Mouse (Mus musculus) MEL (cell line): ENCODE measurements around the gene Rnpepl1. TPM values are rescaled to one million over a fixed set of nuclear protein-coding genes. Genes with fewer than 3 reads are reported as not detected.

Experiments
- DNase-seq: peaks from one replicate; pipeline ENCODE4 v3.0.0; 2011; ENCODE audit warnings: low read depth, low spot score
- H3K27ac ChIP-seq: 2 replicates; pipeline ENCODE4 v1.5.1; 2012; ENCODE audit warnings: low read depth, mild to moderate bottlenecking, control low read depth, low read length, moderate library complexity; ENCODE audit not compliant: control insufficient read depth
- H3K27me3 ChIP-seq, 2 experiments: fragments of 150-350 bp in 1 of 2; sonication (generic) in 1 of 2; 2 replicates each; pipeline ENCODE4 v1.6.1; 2012; ENCODE audit warnings: low read length in 2 of 2, mild to moderate bottlenecking in 2 of 2, improper control_type of control experiment in 1 of 2, moderate library complexity in 1 of 2; ENCODE audit not compliant: insufficient read depth in 2 of 2, control insufficient read depth in 1 of 2
- H3K36me3 ChIP-seq, 2 experiments: 2 replicates each; pipeline ENCODE4 v1.6.1; 2012 to 2014; ENCODE audit warnings: low read length in 2 of 2, improper control_type of control experiment in 1 of 2, inconsistent platforms in 1 of 2, mild to moderate bottlenecking in 1 of 2; ENCODE audit not compliant: insufficient read depth in 2 of 2, control insufficient read depth in 1 of 2
- H3K4me1 ChIP-seq, 2 experiments: fragments of 150-350 bp in 1 of 2; sonication (generic) in 1 of 2; 2 replicates each; pipeline ENCODE4 v1.6.1; 2012; ENCODE audit warnings: low read length in 2 of 2, improper control_type of control experiment in 1 of 2, mild to moderate bottlenecking in 1 of 2; ENCODE audit not compliant: insufficient read depth in 2 of 2, control insufficient read depth in 1 of 2
- H3K4me3 ChIP-seq, 2 experiments: fragments of 150-350 bp in 1 of 2; sonication (generic) in 1 of 2; 2 replicates each; pipeline ENCODE4 v1.5.1; 2012; ENCODE audit warnings: low read depth in 2 of 2, low read length in 2 of 2, mild to moderate bottlenecking in 2 of 2, moderate library complexity in 2 of 2, control low read depth in 1 of 2, improper control_type of control experiment in 1 of 2; ENCODE audit not compliant: control insufficient read depth in 1 of 2, insufficient read depth in 1 of 2
- H3K79me2 ChIP-seq: 2 replicates; pipeline ENCODE4 v1.6.1; 2012; ENCODE audit warnings: mild to moderate bottlenecking, low read length, moderate library complexity; ENCODE audit not compliant: control insufficient read depth, poor library complexity, insufficient read depth
- H3K9ac ChIP-seq: 2 replicates; pipeline ENCODE4 v1.6.1; 2012; ENCODE audit warnings: low read depth, mild to moderate bottlenecking, control low read depth, low read length, moderate library complexity; ENCODE audit not compliant: control insufficient read depth, poor library complexity, severe bottlenecking
- H3K9me3 ChIP-seq: fragments of 150-350 bp; sonication (generic); replicated peaks from 2 replicates; pipeline ENCODE4 v1.6.1; 2012; ENCODE audit warnings: mild to moderate bottlenecking, low read length, improper control_type of control experiment, moderate library complexity; ENCODE audit not compliant: insufficient read depth
- CHD1 ChIP-seq: IDR thresholded peaks from 2 replicates; pipeline ENCODE4 v1.6.1; 2012; ENCODE audit warnings: low read depth, mild to moderate bottlenecking, inconsistent platforms, low read length, improper control_type of control experiment
- CHD2 ChIP-seq: IDR thresholded peaks from 2 replicates; pipeline ENCODE4 v1.6.1; 2011; ENCODE audit warnings: low read length, improper control_type of control experiment
- CTCF ChIP-seq, 3 experiments: IDR thresholded peaks in 2 of 3; conservative IDR thresholded peaks in 1 of 3; 2 replicates each; pipeline ENCODE4 v1.5.1; 2011 to 2012; ENCODE audit warnings: low read length in 3 of 3, low read depth in 2 of 3, mild to moderate bottlenecking in 2 of 3, improper control_type of control experiment in 1 of 3, inconsistent platforms in 1 of 3, mixed read lengths in 1 of 3, moderate library complexity in 1 of 3; ENCODE audit not compliant: control insufficient read depth in 1 of 3, insufficient read depth in 1 of 3, poor library complexity in 1 of 3, severe bottlenecking in 1 of 3
- E2F4 ChIP-seq: IDR thresholded peaks from 2 replicates; pipeline ENCODE4 v1.6.1; 2011; ENCODE audit warnings: low read depth, low read length, improper control_type of control experiment, borderline replicate concordance
- ELF1 ChIP-seq: IDR thresholded peaks from 2 replicates; pipeline ENCODE4 v1.6.1; 2014; ENCODE audit warnings: low read depth, mild to moderate bottlenecking, inconsistent platforms, low read length, improper control_type of control experiment, moderate library complexity
- EP300 ChIP-seq, 2 experiments: IDR thresholded peaks; 2 replicates each; pipeline ENCODE4 v1.6.1; 2011; ENCODE audit warnings: improper control_type of control experiment in 2 of 2, low read length in 2 of 2, low read depth in 1 of 2, mild to moderate bottlenecking in 1 of 2
- ETS1 ChIP-seq: IDR thresholded peaks from 2 replicates; pipeline ENCODE4 v1.6.1; 2012; ENCODE audit warnings: low read depth, mild to moderate bottlenecking, inconsistent platforms, low read length, improper control_type of control experiment, moderate library complexity
- HCFC1 ChIP-seq: IDR thresholded peaks from 2 replicates; pipeline ENCODE4 v1.6.1; 2012; ENCODE audit warnings: low read depth, mild to moderate bottlenecking, inconsistent platforms, low read length, improper control_type of control experiment, moderate library complexity
- KAT2A ChIP-seq: conservative IDR thresholded peaks from 2 replicates; pipeline ENCODE4 v1.6.1; 2012; ENCODE audit warnings: low read depth, low read length, improper control_type of control experiment, inconsistent platforms
- MAX ChIP-seq: IDR thresholded peaks from 2 replicates; pipeline ENCODE4 v1.6.1; 2011; ENCODE audit warnings: low read length, improper control_type of control experiment
- MYB ChIP-seq: IDR thresholded peaks from 2 replicates; pipeline ENCODE4 v1.6.1; 2011; ENCODE audit warnings: mild to moderate bottlenecking, low read depth, low read length, improper control_type of control experiment
- NRF1 ChIP-seq: IDR thresholded peaks from 2 replicates; pipeline ENCODE4 v1.6.1; 2014; ENCODE audit warnings: low read depth, mild to moderate bottlenecking, inconsistent platforms, low read length, improper control_type of control experiment, moderate library complexity; ENCODE audit not compliant: poor library complexity, insufficient read depth, severe bottlenecking
- POLR2A ChIP-seq, 2 experiments: IDR thresholded peaks; 2 replicates each; pipeline ENCODE4 v1.6.1; 2011 to 2012; ENCODE audit warnings: low read length in 2 of 2, mild to moderate bottlenecking in 2 of 2, control low read depth in 1 of 2, improper control_type of control experiment in 1 of 2, low read depth in 1 of 2, moderate library complexity in 1 of 2; ENCODE audit not compliant: control insufficient read depth in 1 of 2, insufficient read depth in 1 of 2, poor library complexity in 1 of 2
- POLR2AphosphoS5 ChIP-seq: IDR thresholded peaks from 2 replicates; pipeline ENCODE4 v1.6.1; 2012; ENCODE audit warnings: low read depth, borderline replicate concordance, mild to moderate bottlenecking, inconsistent platforms, low read length, moderate library complexity, mixed read lengths
- RAD21 ChIP-seq: IDR thresholded peaks from 2 replicates; pipeline ENCODE4 v1.6.1; 2011; ENCODE audit warnings: mild to moderate bottlenecking, low read depth, low read length, improper control_type of control experiment
- RCOR1 ChIP-seq: IDR thresholded peaks from 2 replicates; pipeline ENCODE4 v1.6.1; 2012; ENCODE audit warnings: low read depth, mild to moderate bottlenecking, inconsistent platforms, low read length, improper control_type of control experiment
- TAL1 ChIP-seq: IDR thresholded peaks from 2 replicates; pipeline ENCODE4 v1.6.1; 2012; ENCODE audit warnings: mild to moderate bottlenecking, inconsistent platforms, low read length, moderate library complexity, mixed read lengths
- UBTF ChIP-seq: IDR thresholded peaks from 2 replicates; pipeline ENCODE4 v1.6.1; 2012; ENCODE audit warnings: low read depth, mild to moderate bottlenecking, inconsistent platforms, low read length, improper control_type of control experiment, moderate library complexity, borderline replicate concordance; ENCODE audit not compliant: insufficient read depth
- ZKSCAN1 ChIP-seq: IDR thresholded peaks from 2 replicates; pipeline ENCODE4 v1.6.1; 2012; ENCODE audit warnings: low read depth, mild to moderate bottlenecking, inconsistent platforms, low read length, improper control_type of control experiment, moderate library complexity
- polyA plus RNA-seq, 2 experiments: library from polyadenylated mRNA; stranded (reverse) in 1 of 2; unstranded in 1 of 2; fragments of >175 nt in 1 of 2; fragments of >200 nt in 1 of 2; gene quantifications; 2 replicates each; pipeline versions ENCODE4 v1.2.1 to v1.2.4; 2012; ENCODE audit warnings: low replicate concordance in 2 of 2, low read depth in 1 of 2; ENCODE audit not compliant: insufficient read length in 2 of 2, insufficient read depth in 1 of 2, missing spikeins in 1 of 2
- total RNA-seq: library from RNA; depleted of rRNA; stranded (reverse); fragments of 300-350 nt; gene quantifications from 2 replicates; pipeline ENCODE4 v1.2.3, GENCODE M21; 2012

Rnpepl1 gene
- total and polyA plus RNA-seq, 3 experiments: 31.1 to 91.0 TPM; not detected in 1

GRCm38 (mm10) chr1:92872666-92873065 is 37.9 kb upstream of the Rnpepl1 start:
- TF ChIP-seq ZKSCAN1: no peak
- TF ChIP-seq KAT2A: no peak
- no peak for TF ChIP-seq ELF1
- no peak for TF ChIP-seq MYB
- TF ChIP-seq CHD1: no peak
- no peak for TF ChIP-seq MAX
- TF ChIP-seq CTCF (IDR thresholded peaks at IDR 0.05 in 2 of 3, conservative IDR thresholded peaks at IDR 0.05 in 1 of 3; ENCODE audit: control insufficient read depth in 1 of 3, insufficient read depth in 1 of 3, low read depth in 2 of 3, low read length in 3 of 3, poor library complexity in 1 of 3, severe bottlenecking in 1 of 3): no peak
- no peak for TF ChIP-seq HCFC1
- TF ChIP-seq RCOR1: no peak
- no peak for TF ChIP-seq RAD21
- no peak for TF ChIP-seq POLR2A (IDR thresholded peaks at IDR 0.05; ENCODE audit: control insufficient read depth in 1 of 2, insufficient read depth in 1 of 2, low read depth in 1 of 2, low read length in 2 of 2, poor library complexity in 1 of 2)
- no peak for TF ChIP-seq UBTF
- TF ChIP-seq EP300 (IDR thresholded peaks at IDR 0.05; ENCODE audit: low read depth in 1 of 2, low read length in 2 of 2): no peak
- no peak for TF ChIP-seq E2F4
- Histone ChIP-seq H3K36me3 (no peaks in the 10 kb centered on the region), H3K27ac (no peak overlapping the region), H3K9me3 (no peaks in the 10 kb centered on the region), H3K27me3 (no peaks in the 10 kb centered on the region), H3K4me1 (no peaks in the 10 kb centered on the region), H3K4me3 (no peak overlapping the region), H3K9ac (no peak overlapping the region), H3K79me2 (no peaks in the 10 kb centered on the region)
- DNase-seq: no peak

- Histone ChIP-seq H3K27me3 (no peaks in the 10 kb centered on the region), H3K36me3 (no peaks in the 10 kb centered on the region), H3K4me3 (no peak overlapping the region), H3K4me1 (no peaks in the 10 kb centered on the region), H3K9ac (no peak overlapping the region), H3K27ac (no peak overlapping the region), H3K79me2 (no peaks in the 10 kb centered on the region), H3K9me3 (no peaks in the 10 kb centered on the region)
- DNase-seq: no peak
- TF ChIP-seq EP300 (IDR thresholded peaks at IDR 0.05; ENCODE audit: low read depth in 1 of 2, low read length in 2 of 2): no peak
- TF ChIP-seq NRF1: no peak
- no peak for TF ChIP-seq E2F4
- no peak for TF ChIP-seq TAL1
- TF ChIP-seq KAT2A: no peak
- no peak for TF ChIP-seq UBTF
- TF ChIP-seq POLR2AphosphoS5: no peak
- no peak for TF ChIP-seq ETS1
- TF ChIP-seq CHD2: no peak
- no peak for TF ChIP-seq CHD1
- TF ChIP-seq ELF1: no peak
These were observed 36.6 kb upstream of the Rnpepl1 start for GRCm38 (mm10) chr1:92874011-92874410.
